Mouse (Mus musculus): Measurements from ENCODE around the gene Slc35f4.

GRCm38 (mm10) chr14:49514137-49514536 lies 11.7 kb downstream of the Slc35f4 start:
- TF ChIP-seq POLR2A (IDR thresholded peaks at IDR 0.05; ENCODE audit: borderline replicate concordance, insufficient read depth, low read length) (no peak), CTCF (IDR thresholded peaks at IDR 0.05; ENCODE audit: borderline replicate concordance, insufficient read depth, low read depth, low read length) (no peak)
